Mouse (Mus musculus): ENCODE measurements around the gene Tax1bp1.

DNA sequence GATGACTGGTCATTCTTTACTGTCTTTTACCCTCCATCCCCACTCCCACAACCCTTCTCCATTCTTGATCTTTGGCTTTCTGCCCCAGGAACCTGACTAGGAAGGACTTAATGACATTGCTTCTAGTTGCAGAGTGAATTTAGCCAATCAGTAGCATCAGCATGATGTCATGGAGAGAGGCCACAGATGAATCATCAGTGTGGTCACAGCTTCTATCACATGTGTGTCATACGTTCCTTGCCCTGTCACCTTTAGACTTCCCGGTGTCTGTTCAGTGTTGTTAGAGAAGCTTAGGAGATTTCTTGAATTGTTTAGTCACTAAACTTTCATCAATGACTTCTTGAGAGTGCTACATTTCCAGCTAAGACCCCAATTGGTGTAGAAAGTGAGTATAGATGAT lies 10.3 kb upstream of the Tax1bp1 start:
- TF ChIP-seq CTCF (IDR thresholded peaks at IDR 0.05): no peak
- TF ChIP-seq EP300 (IDR thresholded peaks at IDR 0.05): no peak
